Mouse (Mus musculus) liver, embryonic 12.5 days (tissue): ENCODE data around the gene Syvn1. TPM values are rescaled to one million over a fixed set of nuclear protein-coding genes. Genes with fewer than 3 reads are reported as not detected.

Source experiments
- ATAC-seq: fragments of 200-750 bp; cut with Nextera tagmentation; 2 replicates; pipeline ENCODE4 v1.8.0; 2017; ENCODE audit warnings: moderate number of reproducible peaks, mild to moderate bottlenecking, moderate library complexity
- H3K27ac ChIP-seq: fragments of 300-500 bp; sonication (generic); 2 replicates; pipeline ENCODE4 v1.5.1; 2016; ENCODE audit warnings: mild to moderate bottlenecking
- H3K27me3 ChIP-seq: fragments of 300-500 bp; sonication (generic); replicated peaks from 2 replicates; pipeline ENCODE4 v1.6.1; 2016; ENCODE audit warnings: mild to moderate bottlenecking, moderate library complexity
- H3K36me3 ChIP-seq: fragments of 300-500 bp; sonication (generic); 2 replicates; pipeline ENCODE4 v1.6.1; 2016; ENCODE audit warnings: mild to moderate bottlenecking, moderate library complexity
- H3K4me1 ChIP-seq: fragments of 300-500 bp; sonication (generic); 2 replicates; pipeline ENCODE4 v1.6.1; 2016
- H3K4me2 ChIP-seq: fragments of 300-500 bp; sonication (generic); 2 replicates; pipeline ENCODE4 v1.6.1; 2016; ENCODE audit warnings: mild to moderate bottlenecking, moderate library complexity
- H3K4me3 ChIP-seq: fragments of 300-500 bp; sonication (generic); 2 replicates; pipeline ENCODE4 v1.5.1; 2016; ENCODE audit warnings: mild to moderate bottlenecking, moderate library complexity
- H3K9ac ChIP-seq: fragments of 300-500 bp; sonication (generic); 2 replicates; pipeline ENCODE4 v1.6.1; 2016; ENCODE audit warnings: mild to moderate bottlenecking, moderate library complexity
- H3K9me3 ChIP-seq: fragments of 300-500 bp; sonication (generic); replicated peaks from 2 replicates; pipeline ENCODE4 v1.6.1; 2016; ENCODE audit warnings: mild to moderate bottlenecking, moderate library complexity
- WGBS: fragments of 180-500 bp; shearing (Covaris S2); methylation state at CpG from one replicate; pipeline ENCODE4 v1.1.7; 2016; ENCODE audit not compliant: insufficient replicate concordance; 5-methylcytosine and 5-hydroxymethylcytosine counted together
- polyA plus RNA-seq: library from polyadenylated mRNA; unstranded; fragments of >200 nt; fragmentation: Nextera tagmentation; extraction: Ambion mirVana; gene quantifications from 2 replicates; pipeline ENCODE4 v1.2.1, GENCODE M21; 2016

Gene Syvn1
- polyA plus RNA-seq, 1 experiment from 2014 or later, result 19.4 TPM

- Histone ChIP-seq H3K4me2 (peak within 1 kb of the TSS; percentile 83), H3K36me3 (peaks cover 50% of the 10 kb centered on the region), H3K27me3 (no peaks in the 10 kb centered on the region), H3K4me1 (peaks cover 28% of the 10 kb centered on the region), H3K9ac (peak within 1 kb of the TSS; percentile 72), H3K27ac (peak within 1 kb of the TSS; percentile 80), H3K9me3 (no peaks in the 10 kb centered on the region), H3K4me3 (peak within 1 kb of the TSS; percentile 80)
- 1% methylated on average over 33 of the region's 33 CpGs for WGBS
- peak; percentile 86 for ATAC-seq
These were observed 30.4 kb downstream of the Syvn1 start, which contains the start of gene Vps51 for GRCm38 (mm10) chr19:6076564-6077393. Vps51 (minus strand) TSS chr19:6077231.

GRCm38 (mm10) chr19:6079983-6080480 lies 33.7 kb downstream of the Syvn1 start, which contains the start of gene Tmem262:
Tmem262 (plus strand) TSS chr19:6080033.
- ATAC-seq, result no peak
- 80% methylated on average over 12 of the region's 12 CpGs for WGBS
- H3K9me3 ChIP-seq, result no peaks in the 10 kb centered on the region

GRCm38 (mm10) chr19:6082156-6082555 lies 35.8 kb downstream of the Syvn1 start, which contains the start of gene Gm28374:
Gm28374 (minus strand) TSS chr19:6082256.
- Histone ChIP-seq H3K4me1 (peaks cover 43% of the 10 kb centered on the region), H3K4me2 (no peak within 1 kb of the TSS), H3K27ac (no peak within 1 kb of the TSS), H3K9me3 (no peaks in the 10 kb centered on the region), H3K4me3 (no peak within 1 kb of the TSS), H3K36me3 (peaks cover 52% of the 10 kb centered on the region), H3K27me3 (no peaks in the 10 kb centered on the region), H3K9ac (no peak within 1 kb of the TSS)
- no peak for ATAC-seq
- WGBS, result 83% methylated on average over 9 of the region's 9 CpGs

More at GRCm38 (mm10) chr19:6079983-6080480, 33.7 kb downstream of the Syvn1 start, which contains the start of gene Tmem262:
- H3K4me3 ChIP-seq, result no peak within 1 kb of the TSS
- no peak within 1 kb of the TSS for H3K4me2 ChIP-seq
- H3K27me3 ChIP-seq, result no peaks in the 10 kb centered on the region
- no peak within 1 kb of the TSS for H3K27ac ChIP-seq
- no peak within 1 kb of the TSS for H3K9ac ChIP-seq
- H3K36me3 ChIP-seq, result peaks cover 42% of the 10 kb centered on the region
- H3K4me1 ChIP-seq, result peaks cover 45% of the 10 kb centered on the region

- Histone ChIP-seq H3K4me2 (peak within 1 kb of the TSS; percentile 89), H3K27ac (peak within 1 kb of the TSS; percentile 91), H3K36me3 (peaks cover 76% of the 10 kb centered on the region), H3K9me3 (no peaks in the 10 kb centered on the region), H3K27me3 (no peaks in the 10 kb centered on the region), H3K4me1 (peaks cover 34% of the 10 kb centered on the region), H3K9ac (peak within 1 kb of the TSS; percentile 86), H3K4me3 (peak within 1 kb of the TSS; percentile 82)
- WGBS, result under 1% methylated on average over 58 of the region's 58 CpGs
- peak; percentile 86 for ATAC-seq
These were observed 38.3 kb downstream of the Syvn1 start, which contains the start of the genes Zfpl1 and Cdca5 for GRCm38 (mm10) chr19:6084478-6085248. Zfpl1 (minus strand) TSS chr19:6084956. Cdca5 (plus strand) TSS chr19:6084983.

GRCm38 (mm10) chr19:6085417-6085879 lies 39.1 kb downstream of the Syvn1 start:
- Histone ChIP-seq H3K4me3 (peak overlapping the region; percentile 82), H3K9me3 (no peaks in the 10 kb centered on the region), H3K4me1 (peaks cover 34% of the 10 kb centered on the region), H3K9ac (peak overlapping the region; percentile 86), H3K27ac (peak overlapping the region; percentile 91), H3K4me2 (peak overlapping the region; percentile 89), H3K36me3 (peaks cover 76% of the 10 kb centered on the region), H3K27me3 (no peaks in the 10 kb centered on the region)
- 0% methylated on average over 17 of the region's 17 CpGs for WGBS
- ATAC-seq, result peak; percentile 79

GRCm38 (mm10) chr19:6088841-6089240 lies 42.5 kb downstream of the Syvn1 start:
- Histone ChIP-seq H3K4me1 (peaks cover 23% of the 10 kb centered on the region), H3K4me2 (no peak overlapping the region), H3K36me3 (peaks cover 81% of the 10 kb centered on the region), H3K4me3 (no peak overlapping the region), H3K9ac (no peak overlapping the region), H3K27me3 (no peaks in the 10 kb centered on the region), H3K9me3 (no peaks in the 10 kb centered on the region), H3K27ac (no peak overlapping the region)
- no peak for ATAC-seq
- WGBS, result 92% methylated on average over 13 of the region's 13 CpGs

GRCm38 (mm10) chr19:6094119-6094518 lies 47.7 kb downstream of the Syvn1 start, which contains the start of gene AC131692.1:
AC131692.1 (plus strand) TSS chr19:6094419.
- peaks cover 93% of the 10 kb centered on the region for H3K36me3 ChIP-seq
- ATAC-seq, result no peak
- no peaks in the 10 kb centered on the region for H3K9me3 ChIP-seq
- H3K4me1 ChIP-seq, result peaks cover 4% of the 10 kb centered on the region; the same call in 1 of the 2 replicates
- H3K4me2 ChIP-seq, result no peak within 1 kb of the TSS
- no peak within 1 kb of the TSS for H3K9ac ChIP-seq
- no peaks in the 10 kb centered on the region for H3K27me3 ChIP-seq
- 82% methylated on average over 7 of the region's 7 CpGs for WGBS
- H3K27ac ChIP-seq, result no peak within 1 kb of the TSS
- H3K4me3 ChIP-seq, result no peak within 1 kb of the TSS

- Histone ChIP-seq H3K36me3 (peaks cover 67% of the 10 kb centered on the region), H3K27ac (no peak overlapping the region), H3K4me2 (no peak overlapping the region), H3K27me3 (no peaks in the 10 kb centered on the region), H3K9me3 (no peaks in the 10 kb centered on the region), H3K4me1 (peaks cover 28% of the 10 kb centered on the region), H3K9ac (no peak overlapping the region), H3K4me3 (no peak overlapping the region)
- ATAC-seq, result no peak
- WGBS, result 58% methylated on average over 3 of the region's 3 CpGs
These were observed 51.5 kb downstream of the Syvn1 start for GRCm38 (mm10) chr19:6097847-6098246.

GRCm38 (mm10) chr19:6101186-6101585 lies 54.8 kb downstream of the Syvn1 start:
- no peaks in the 10 kb centered on the region for H3K9me3 ChIP-seq
- no peak overlapping the region for H3K27ac ChIP-seq
- H3K27me3 ChIP-seq, result no peaks in the 10 kb centered on the region
- 76% methylated on average over 6 of the region's 6 CpGs for WGBS
- H3K9ac ChIP-seq, result no peak overlapping the region
- no peak overlapping the region for H3K4me2 ChIP-seq
- no peak overlapping the region for H3K4me3 ChIP-seq
- H3K4me1 ChIP-seq, result peaks cover 50% of the 10 kb centered on the region
- no peak for ATAC-seq
- peaks cover 34% of the 10 kb centered on the region for H3K36me3 ChIP-seq

- H3K4me2 ChIP-seq, result no peak overlapping the region
- no peaks in the 10 kb centered on the region for H3K9me3 ChIP-seq
- WGBS, result 68% methylated on average over 6 of the region's 6 CpGs
- no peak overlapping the region for H3K9ac ChIP-seq
- no peaks in the 10 kb centered on the region for H3K27me3 ChIP-seq
- ATAC-seq, result peak; percentile 87
- H3K36me3 ChIP-seq, result peaks cover 28% of the 10 kb centered on the region
- no peak overlapping the region for H3K4me3 ChIP-seq
- H3K4me1 ChIP-seq, result peaks cover 53% of the 10 kb centered on the region
- H3K27ac ChIP-seq, result peak overlapping the region; percentile 52
These were observed 55.9 kb downstream of the Syvn1 start for GRCm38 (mm10) chr19:6102169-6102853.
